Comparison of ENCODE assay signal across 7 mouse cellular contexts in genomic region chr16:11423611-11424297, GRCm38 (mm10).
DNase-seq lines count a peak whose midpoint lies in the region; ATAC-seq and TF ChIP-seq lines count a peak whose summit lies in the region.
"Not testable (repeated sequence)": the region's sequence is repeated elsewhere in the genome, so short reads cannot be mapped to it uniquely, and the experiment has no call there.

No protein-coding gene starts in this region.

- H3K4me3 ChIP-seq in forebrain, postnatal 0 days (ENCODE audit: low read depth, low read length); hindbrain, postnatal 0 days (ENCODE audit: low read length); left cerebral cortex, adult 2 months: not testable (repeated sequence)

- 86% methylated on average over 2 of the region's 2 CpGs for WGBS in forebrain, postnatal 0 days
- WGBS in hindbrain, postnatal 0 days, result 78% methylated on average over 2 of the region's 2 CpGs

- not testable (repeated sequence) for H3K36me3 ChIP-seq in forebrain, postnatal 0 days (ENCODE audit: insufficient read depth); hindbrain, postnatal 0 days (ENCODE audit: insufficient read depth, low read length)

- ATAC-seq in forebrain, postnatal 0 days, result not testable (repeated sequence)
- 0 out of 2 replicates have a peak, but pooled peaks have one; percentile 41 for ATAC-seq in hindbrain, postnatal 0 days
- peak; percentile 73 for ATAC-seq in megakaryocyte, adult 5-6 weeks (ENCODE audit: poor library complexity, severe bottlenecking)

- H3K27me3 ChIP-seq in forebrain, postnatal 0 days (ENCODE audit: insufficient read depth, low read length); hindbrain, postnatal 0 days (ENCODE audit: insufficient read depth, low read length): not testable (repeated sequence)

- H3K4me2 ChIP-seq in forebrain, postnatal 0 days (ENCODE audit: low read depth); hindbrain, postnatal 0 days (ENCODE audit: low read depth, low read length): not testable (repeated sequence)

- H3K4me1 ChIP-seq in forebrain, postnatal 0 days (ENCODE audit: insufficient read depth); hindbrain, postnatal 0 days (ENCODE audit: insufficient read depth, low read length): not testable (repeated sequence)

- TF ChIP-seq CTCF in forebrain, postnatal 0 days (IDR thresholded peaks at IDR 0.05; ENCODE audit: low read depth), result peak; percentile 78
- peak; percentile 80 for TF ChIP-seq CTCF in hindbrain, postnatal 0 days (IDR thresholded peaks at IDR 0.05; ENCODE audit: low read depth)
- TF ChIP-seq CTCF in left cerebral cortex, adult 2 months (IDR thresholded peaks at IDR 0.05), result peak; percentile 57

- not testable (repeated sequence) for H3K9me3 ChIP-seq in forebrain, postnatal 0 days (ENCODE audit: low read length); hindbrain, postnatal 0 days (ENCODE audit: low read length)

- peak; percentile 65 for DNase-seq in adipocyte (ENCODE audit: low spot score)
- peak; percentile 37 for DNase-seq in cerebellum, adult 8-10 months
- peak; percentile 58 for DNase-seq in forebrain, postnatal 0 days
- peak; percentile 75 for DNase-seq in hindbrain, postnatal 0 days (ENCODE audit: low spot score)
- not testable (repeated sequence) for DNase-seq in left cerebral cortex, adult 2 months (ENCODE audit: extremely low spot score in 1 of 2, low spot score in 2 of 2)
- peak; percentile 38 for DNase-seq in right cerebral cortex, postnatal 14 days

- not testable (repeated sequence) for H3K27ac ChIP-seq in forebrain, postnatal 0 days (ENCODE audit: low read depth, low read length); hindbrain, postnatal 0 days; left cerebral cortex, adult 2 months

- not testable (repeated sequence) for H3K9ac ChIP-seq in forebrain, postnatal 0 days; hindbrain, postnatal 0 days (replicated peaks; ENCODE audit: low read length)

- intact Hi-C loops in left cerebral cortex, adult 2 months (cut with DNase I), result loop anchor here (5.0 kb wide), 1 partner anchor 274 kb away; no protein-coding TSS in a partner anchor
